Mouse (Mus musculus) limb, embryonic 11.5 days (tissue): ENCODE results near the gene Zfp759. TPM values are rescaled to one million over a fixed set of nuclear protein-coding genes. Genes with fewer than 3 reads are reported as not detected.
A peak's percentile ranks its signal among the peaks of the same experiment; 100 is the strongest.
"Not testable (repeated sequence)": the region's sequence is repeated elsewhere in the genome, so short reads cannot be mapped to it uniquely, and the experiment has no call there.

Source experiments
- ATAC-seq: fragments of 200-750 bp; cut with Nextera tagmentation; 2 replicates; pipeline ENCODE4 v1.8.0; 2017; ENCODE audit warnings: low read depth; ENCODE audit not compliant: insufficient number of reproducible peaks, low FRiP score, low TSS enrichment
- DNase-seq: peaks from one replicate; pipeline ENCODE4 v3.0.0-alpha.2; 2015; ENCODE audit warnings: low spot score
- H3K27ac ChIP-seq: fragments of 300-500 bp; sonication (generic); replicated peaks from 2 replicates; pipeline ENCODE4 v1.5.1; 2014; ENCODE audit warnings: low read depth, mild to moderate bottlenecking, low read length
- H3K27me3 ChIP-seq: fragments of 300-500 bp; sonication (generic); 2 replicates; pipeline ENCODE4 v1.6.1; 2014; ENCODE audit warnings: mild to moderate bottlenecking, low read length, mixed read lengths; ENCODE audit not compliant: control insufficient read depth, insufficient read depth
- H3K36me3 ChIP-seq: fragments of 300-500 bp; sonication (generic); 2 replicates; pipeline ENCODE4 v1.6.1; 2014; ENCODE audit warnings: mild to moderate bottlenecking, low read length, moderate library complexity, mixed read lengths; ENCODE audit not compliant: control insufficient read depth, insufficient read depth
- H3K4me1 ChIP-seq: fragments of 300-500 bp; sonication (generic); 2 replicates; pipeline ENCODE4 v1.6.1; 2014; ENCODE audit warnings: low read length, mixed read lengths; ENCODE audit not compliant: control insufficient read depth, insufficient read depth
- H3K4me2 ChIP-seq: fragments of 300-500 bp; sonication (generic); 2 replicates; pipeline ENCODE4 v1.6.1; 2014; ENCODE audit warnings: low read depth, mild to moderate bottlenecking, moderate library complexity; ENCODE audit not compliant: severe bottlenecking
- H3K4me3 ChIP-seq: fragments of 300-500 bp; sonication (generic); 2 replicates; pipeline ENCODE4 v1.5.1; 2014; ENCODE audit warnings: low read depth, low read length
- H3K9ac ChIP-seq: fragments of 300-500 bp; sonication (generic); 2 replicates; pipeline ENCODE4 v1.6.1; 2014; ENCODE audit warnings: mild to moderate bottlenecking, low read length
- H3K9me3 ChIP-seq: fragments of 300-500 bp; sonication (generic); 2 replicates; pipeline ENCODE4 v1.6.1; 2016; ENCODE audit warnings: low read length; ENCODE audit not compliant: control insufficient read depth
- WGBS: fragments of 180-500 bp; shearing (Covaris S2); extraction: QIAGEN DNeasy Blood & Tissue Kit; methylation state at CpG from one replicate; pipeline ENCODE4 v1.1.7; 2014; 5-methylcytosine and 5-hydroxymethylcytosine counted together
- polyA plus RNA-seq: library from polyadenylated mRNA; unstranded; fragments of >200 nt; fragmentation: Nextera tagmentation; extraction: Ambion mirVana; gene quantifications from 2 replicates; pipeline ENCODE4 v1.2.1, GENCODE M21; 2014

Zfp759 gene
- polyA plus RNA-seq = 2.3 and 3.1 TPM in 2 replicates

GRCm38 (mm10) chr13:67121360-67121759 is at the start of gene Zfp759:
Gene Zfp759 (plus strand): TSS chr13:67121660.
- H3K4me1 ChIP-seq, H3K4me2 ChIP-seq, H3K9me3 ChIP-seq, H3K4me3 ChIP-seq, H3K36me3 ChIP-seq, H3K9ac ChIP-seq, DNase-seq, H3K27ac ChIP-seq, ATAC-seq, H3K27me3 ChIP-seq: not testable (repeated sequence)

GRCm38 (mm10) chr13:67072786-67073185 is 48.7 kb upstream of the Zfp759 start:
- peaks cover 24% of the 10 kb centered on the region for H3K36me3 ChIP-seq
- ATAC-seq = no peak
- DNase-seq = no peak
- 90% methylated on average over 2 of the region's 2 CpGs for WGBS
- H3K27me3 ChIP-seq = no peaks in the 10 kb centered on the region
- H3K9ac ChIP-seq = no peak overlapping the region
- H3K4me1 ChIP-seq = no peaks in the 10 kb centered on the region
- H3K4me3 ChIP-seq = no peak overlapping the region
- H3K9me3 ChIP-seq = peaks cover 5% of the 10 kb centered on the region; the same call in 1 of the 2 replicates
- no peak overlapping the region for H3K4me2 ChIP-seq
- H3K27ac ChIP-seq = no peak overlapping the region

GRCm38 (mm10) chr13:67077244-67077643 is 44.2 kb upstream of the Zfp759 start:
- H3K36me3 ChIP-seq = peaks cover 12% of the 10 kb centered on the region
- no peak overlapping the region for H3K4me3 ChIP-seq
- DNase-seq (no peak), ATAC-seq (no peak)
- H3K9ac ChIP-seq = no peak overlapping the region
- WGBS = 85% methylated on average over 2 of the region's 2 CpGs
- H3K9me3 ChIP-seq = peaks cover 2% of the 10 kb centered on the region; the same call in 1 of the 2 replicates
- H3K4me2 ChIP-seq = no peak overlapping the region
- H3K27ac ChIP-seq = no peak overlapping the region
- no peaks in the 10 kb centered on the region for H3K27me3 ChIP-seq
- no peaks in the 10 kb centered on the region for H3K4me1 ChIP-seq

- Histone ChIP-seq H3K9ac (peak overlapping the region; percentile 58), H3K4me2 (peak overlapping the region; percentile 65), H3K27me3 (no peaks in the 10 kb centered on the region), H3K4me1 (no peaks in the 10 kb centered on the region), H3K9me3 (no peaks in the 10 kb centered on the region), H3K4me3 (peak overlapping the region; percentile 61), H3K27ac (peak overlapping the region; percentile 84; the same call in 1 of the 2 replicates), H3K36me3 (no peaks in the 10 kb centered on the region)
- DNase-seq (peak; percentile 80), ATAC-seq (peak; percentile 99)
- WGBS = under 1% methylated on average over 24 of the region's 24 CpGs
Measured at GRCm38 (mm10) chr13:67081142-67081713, 40.2 kb upstream of the Zfp759 start.

DNA sequence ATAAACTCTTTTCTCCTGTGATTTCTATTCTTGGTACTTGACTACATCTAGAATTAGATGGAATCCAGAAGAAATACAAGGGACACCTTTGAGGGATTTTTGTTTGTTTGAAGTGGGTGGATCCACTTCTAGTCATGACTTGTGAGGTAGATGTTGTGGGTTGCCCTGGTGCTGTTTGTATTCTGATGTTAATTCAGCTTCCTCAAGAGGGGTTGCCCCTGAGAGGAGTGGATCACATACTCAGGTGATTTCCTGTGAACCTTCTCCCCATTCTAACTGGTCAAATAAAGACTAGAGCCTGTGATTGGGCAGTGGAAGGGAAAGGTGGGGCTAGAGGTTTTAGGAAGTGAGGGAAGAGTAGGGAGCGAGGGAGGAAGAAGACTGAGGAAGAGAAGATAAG is 39.5 kb upstream of the Zfp759 start:
- DNase-seq (no peak), ATAC-seq (no peak)
- Histone ChIP-seq H3K9me3 (no peaks in the 10 kb centered on the region), H3K27ac (no peak overlapping the region), H3K4me3 (no peak overlapping the region; the same call in 1 of the 2 replicates), H3K27me3 (no peaks in the 10 kb centered on the region), H3K36me3 (no peaks in the 10 kb centered on the region), H3K4me1 (no peaks in the 10 kb centered on the region), H3K9ac (no peak overlapping the region), H3K4me2 (peak overlapping the region; percentile 65; the same call in 1 of the 2 replicates)
- WGBS = 71% methylated on average over 1 of the region's 1 CpGs

DNA sequence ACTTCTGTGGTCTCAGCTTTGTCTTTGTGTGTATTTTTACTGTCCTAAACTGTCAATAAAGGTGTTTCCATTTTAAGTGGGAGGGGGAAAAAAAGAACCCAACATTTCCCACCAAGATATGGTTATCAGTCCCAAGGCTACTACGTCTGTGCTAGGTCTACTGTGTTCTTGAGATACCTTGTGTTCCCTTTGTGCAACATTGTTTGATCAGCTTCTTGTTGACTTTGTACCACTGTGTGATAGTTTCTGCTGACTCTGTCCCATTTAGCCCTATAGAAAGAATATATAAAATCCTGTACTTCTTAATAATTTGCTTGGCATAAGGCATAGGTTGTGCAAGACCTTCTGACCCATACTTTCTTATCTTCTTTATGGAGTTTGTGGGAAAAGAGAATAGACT is 31.3 kb upstream of the Zfp759 start:
- H3K9me3 ChIP-seq = no peaks in the 10 kb centered on the region
- no peak overlapping the region for H3K4me3 ChIP-seq
- H3K27me3 ChIP-seq = no peaks in the 10 kb centered on the region
- ATAC-seq (no peak), DNase-seq (no peak)
- H3K27ac ChIP-seq = no peak overlapping the region
- no peak overlapping the region for H3K4me2 ChIP-seq
- no peak overlapping the region for H3K9ac ChIP-seq
- WGBS = 100% methylated on average over 1 of the region's 1 CpGs
- H3K36me3 ChIP-seq = no peaks in the 10 kb centered on the region
- H3K4me1 ChIP-seq = no peaks in the 10 kb centered on the region

DNA sequence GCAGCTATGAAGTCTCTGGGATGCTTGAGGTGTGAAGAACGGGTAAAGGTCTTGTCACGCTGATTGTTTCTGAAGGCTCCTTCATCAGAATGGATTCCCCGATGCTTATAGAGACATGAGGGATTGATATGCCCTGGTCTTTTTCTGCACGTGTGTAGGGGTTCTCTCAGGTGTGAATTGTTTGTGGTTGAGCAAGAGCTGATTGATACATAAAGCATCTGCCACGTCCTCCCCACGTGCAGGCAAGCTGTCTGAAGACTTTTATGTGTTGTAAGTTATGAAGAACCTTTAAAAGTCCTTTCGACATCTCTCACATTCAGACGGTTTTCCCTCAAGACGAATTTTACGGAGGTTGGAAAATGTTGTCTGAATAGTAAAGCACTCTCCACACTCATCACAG is 23.6 kb upstream of the Zfp759 start, which contains the start of gene Zfp708:
Gene Zfp708 (minus strand): TSS at position 101 of the 400 bp plus-strand sequence.
- Histone ChIP-seq H3K27me3 (no peaks in the 10 kb centered on the region), H3K27ac (no peak within 1 kb of the TSS), H3K9ac (no peak within 1 kb of the TSS), H3K36me3 (no peaks in the 10 kb centered on the region; the same call in 1 of the 2 replicates), H3K4me1 (no peaks in the 10 kb centered on the region), H3K4me2 (no peak within 1 kb of the TSS), H3K9me3 (no peaks in the 10 kb centered on the region), H3K4me3 (no peak within 1 kb of the TSS)
- WGBS = 91% methylated on average over 10 of the region's 10 CpGs
- DNase-seq (no peak), ATAC-seq (no peak)

GRCm38 (mm10) chr13:67107681-67108080 is 13.8 kb upstream of the Zfp759 start:
- H3K9me3 ChIP-seq = no peaks in the 10 kb centered on the region
- DNase-seq = no peak

More at GRCm38 (mm10) chr13:67107681-67108080, 13.8 kb upstream of the Zfp759 start:
- Histone ChIP-seq H3K4me1 (0 out of 2 replicates have a peak, but pooled peaks cover 4% of the 10 kb centered on the region), H3K4me2 (peak overlapping the region; percentile 49), H3K36me3 (no peaks in the 10 kb centered on the region; the same call in 1 of the 2 replicates), H3K27me3 (no peaks in the 10 kb centered on the region), H3K9ac (peak overlapping the region; percentile 62), H3K27ac (no peak overlapping the region), H3K4me3 (peak overlapping the region; percentile 55)
- 64% methylated on average over 9 of the region's 9 CpGs for WGBS
- ATAC-seq = peak; percentile 1; the same call in 1 of the 2 replicates
